Mouse (Mus musculus): ENCODE measurements at regions not wholly inside any gene's neighbourhood (a gene's known extent, or its start where the extent isn't known, plus 50 kb on each side); places are given as distances from the start of the nearest gene placed in this dataset.
"Not testable (repeated sequence)": the region's sequence is repeated elsewhere in the genome, so short reads cannot be mapped to it uniquely, and the experiment has no call there.

- not testable (repeated sequence) for DNase-seq (ENCODE audit: low read depth, low spot score)
These were observed 76.5 kb upstream of the Mpdz start for GRCm38 (mm10) chr4:81519151-81519550.

- no peak for DNase-seq (ENCODE audit: low read depth, low spot score)
These were observed 71.9 kb upstream of the Mpdz start for GRCm38 (mm10) chr4:81514547-81514946.

GRCm38 (mm10) chr4:81512396-81512795 lies 69.8 kb upstream of the Mpdz start:
- no peak for DNase-seq (ENCODE audit: low read depth, low spot score)

GRCm38 (mm10) chr4:81508776-81509175 lies 66.2 kb upstream of the Mpdz start:
- no peak for DNase-seq (ENCODE audit: low read depth, low spot score)

GRCm38 (mm10) chr4:81506841-81507240 lies 64.2 kb upstream of the Mpdz start:
- no peak for DNase-seq (ENCODE audit: low read depth, low spot score)

GRCm38 (mm10) chr4:81506306-81506705 lies 63.7 kb upstream of the Mpdz start:
- DNase-seq (ENCODE audit: low read depth, low spot score) = no peak

- DNase-seq (ENCODE audit: low read depth, low spot score) = no peak
These were observed 62.5 kb upstream of the Mpdz start for GRCm38 (mm10) chr4:81505096-81505495.

GRCm38 (mm10) chr4:81503941-81504340 lies 61.3 kb upstream of the Mpdz start:
- DNase-seq (ENCODE audit: low read depth, low spot score) = no peak

GRCm38 (mm10) chr4:81501802-81502201 lies 59.2 kb upstream of the Mpdz start:
- no peak for DNase-seq (ENCODE audit: low read depth, low spot score)

- no peak for DNase-seq (ENCODE audit: low read depth, low spot score)
These were observed 55.5 kb upstream of the Mpdz start for GRCm38 (mm10) chr4:81498133-81498532.

- no peak for DNase-seq (ENCODE audit: low read depth, low spot score)
These were observed 50.2 kb upstream of the Mpdz start for GRCm38 (mm10) chr4:81492811-81493210.

All from ES-CJ7 (cell line).